Mouse (Mus musculus): ENCODE measurements around the gene Aprt.

DNA sequence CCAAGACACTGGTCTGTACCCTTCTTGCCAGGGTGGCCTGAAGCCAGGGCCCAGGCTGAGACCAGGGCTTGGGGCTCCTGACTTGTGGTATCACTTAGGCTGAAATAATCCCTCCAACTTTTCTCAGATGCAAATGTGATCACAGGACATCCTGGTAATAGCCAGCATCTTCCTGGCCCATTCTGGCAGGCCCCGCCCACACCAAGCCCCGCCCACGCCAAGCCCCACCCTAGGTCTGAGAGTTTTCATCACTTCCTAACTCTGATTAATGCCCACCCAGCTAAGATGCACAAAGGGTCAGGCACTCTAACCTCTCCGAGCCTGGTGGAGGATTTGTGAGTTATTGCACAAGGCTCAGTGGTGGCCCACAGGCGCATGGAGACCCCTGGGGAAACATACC, 43.7 kb upstream of the Aprt start:
- no peak for TF ChIP-seq POLR2A (IDR thresholded peaks at IDR 0.05; ENCODE audit: insufficient read length, low read depth)
- TF ChIP-seq REST (IDR thresholded peaks at IDR 0.05; ENCODE audit: insufficient read depth, insufficient read length) = no peak
- TF ChIP-seq USF1 (IDR thresholded peaks at IDR 0.05; ENCODE audit: low read depth) = no peak
- no peak for TF ChIP-seq MAX (IDR thresholded peaks at IDR 0.05; ENCODE audit: low read depth)
- no peak for TF ChIP-seq MYOG (IDR thresholded peaks at IDR 0.05; ENCODE audit: control insufficient read depth in 1 of 3, insufficient read depth in 1 of 3, insufficient read length in 2 of 3, low read depth in 2 of 3)
- no peak for TF ChIP-seq MYOD1 (IDR thresholded peaks at IDR 0.05; ENCODE audit: control insufficient read depth in 1 of 3, insufficient read length in 2 of 3, low read depth in 2 of 3)
- TF ChIP-seq E2F4 (IDR thresholded peaks at IDR 0.05; ENCODE audit: insufficient read depth) = no peak
- TF ChIP-seq CEBPB (IDR thresholded peaks at IDR 0.05; ENCODE audit: insufficient read depth, poor library complexity, severe bottlenecking) = no peak
- TF ChIP-seq TCF12 (IDR thresholded peaks at IDR 0.05; ENCODE audit: insufficient read depth, poor library complexity, severe bottlenecking) = no peak

Data from myocyte (in vitro differentiated cells).